Mouse (Mus musculus): ENCODE data around the gene Miga1. TPM values are rescaled to one million over a fixed set of nuclear protein-coding genes. Genes with fewer than 3 reads are reported as not detected.

Gene Miga1
- total RNA-seq, 2 experiments from 2014 or later, result 6.4 to 8.2 TPM

DNA sequence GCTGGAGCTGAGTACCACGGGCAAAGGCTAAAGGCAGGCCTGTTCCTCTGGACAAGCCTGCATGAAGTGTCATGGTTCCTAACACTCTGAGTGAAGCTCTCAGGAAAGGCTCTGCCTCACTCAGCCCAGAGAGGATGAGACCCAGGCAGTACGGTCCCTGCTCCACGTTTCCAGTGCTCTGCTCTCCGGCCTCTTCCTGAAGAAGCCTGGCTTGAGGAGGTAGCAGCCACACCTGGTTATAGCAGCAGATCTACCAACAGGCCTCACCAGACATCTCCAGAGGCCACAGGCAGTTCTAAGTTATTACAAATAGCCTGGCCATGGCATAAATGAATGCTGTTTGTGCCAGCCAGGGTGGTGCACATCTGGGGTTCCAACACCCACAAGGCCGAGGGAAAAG, 51.9 kb downstream of the Miga1 start:
- DNase-seq (ENCODE audit: low spot score), result no peak

DNA sequence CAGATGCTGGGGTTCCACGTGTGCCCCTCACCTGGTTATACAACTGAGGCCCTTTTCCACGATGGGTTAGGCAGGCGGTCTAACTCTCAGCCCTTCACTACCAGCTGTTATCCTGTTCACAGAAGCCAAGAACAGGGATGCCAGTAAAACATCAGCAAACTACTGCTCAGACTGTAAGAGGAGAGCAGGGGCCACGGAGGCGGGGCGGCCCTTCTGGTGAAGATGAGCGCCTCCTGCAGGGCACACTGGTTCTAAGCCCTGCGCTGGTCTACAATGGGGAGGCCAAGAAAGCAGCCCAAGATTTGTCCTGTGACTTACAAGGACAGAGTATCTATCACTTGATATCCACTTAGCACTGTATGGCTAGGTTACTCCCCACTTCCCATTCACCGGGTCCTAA, 52.4 kb downstream of the Miga1 start:
- DNase-seq (ENCODE audit: low spot score), result peak; percentile 14

DNA sequence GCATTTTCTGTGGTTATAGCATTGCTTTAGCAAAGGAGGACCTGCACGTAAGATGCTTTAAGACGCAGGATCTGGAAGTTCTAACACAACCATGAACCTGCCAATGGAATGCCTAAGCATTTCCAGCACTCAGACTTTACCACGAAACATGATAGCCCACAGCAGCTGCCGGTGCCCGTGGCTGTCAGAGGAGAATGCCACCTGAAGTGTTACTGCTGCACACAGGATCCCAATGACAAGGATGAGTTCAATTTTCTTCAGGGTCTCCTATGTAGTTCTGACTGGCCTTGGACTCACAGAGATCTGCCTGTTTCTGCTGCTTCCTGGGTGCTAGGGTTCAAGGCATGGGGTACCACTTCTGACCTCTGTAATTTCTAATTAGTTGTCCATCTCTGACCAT, 55.4 kb downstream of the Miga1 start:
- peak; percentile 47 for DNase-seq (ENCODE audit: low spot score)

DNA sequence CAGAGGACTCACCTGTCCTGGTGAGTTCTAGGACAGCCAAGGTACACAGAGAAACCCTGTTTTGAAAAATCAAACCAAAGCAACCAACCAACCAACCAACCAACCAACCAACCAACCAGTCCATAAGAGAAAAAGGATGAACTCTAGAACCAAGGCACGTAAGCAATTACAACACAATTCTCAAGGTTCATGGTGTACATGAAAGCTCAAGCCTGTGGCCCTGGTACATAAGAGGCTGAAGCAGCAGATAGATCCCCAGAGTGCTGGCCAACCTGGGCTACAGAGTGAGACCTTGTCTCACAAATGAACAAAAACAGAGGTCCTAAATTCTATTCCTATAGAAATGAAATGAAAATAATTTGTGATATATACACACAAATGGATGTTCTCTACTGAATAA, 55.9 kb downstream of the Miga1 start:
- DNase-seq (ENCODE audit: low spot score), result no peak

DNA sequence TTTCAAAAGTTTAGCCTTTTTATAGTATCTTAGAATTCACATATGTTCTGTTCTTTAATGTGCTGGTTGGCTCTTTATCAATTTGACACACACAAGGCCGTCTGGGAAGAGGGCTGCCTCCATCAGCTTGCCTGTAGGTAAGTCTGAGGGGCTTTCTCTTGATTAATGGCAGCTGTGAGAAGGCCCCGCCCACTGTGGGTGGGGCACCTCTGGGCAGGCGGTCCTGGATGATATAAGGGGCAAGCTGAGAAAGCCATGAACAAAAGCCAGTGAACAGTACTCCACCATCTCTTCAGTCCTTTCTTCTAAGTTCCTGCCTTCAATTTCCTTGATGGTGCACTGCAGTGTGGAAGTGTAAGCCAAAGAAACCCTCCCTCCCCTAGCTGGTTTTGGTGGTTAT, 58.1 kb downstream of the Miga1 start:
- no peak for DNase-seq (ENCODE audit: low spot score)

DNA sequence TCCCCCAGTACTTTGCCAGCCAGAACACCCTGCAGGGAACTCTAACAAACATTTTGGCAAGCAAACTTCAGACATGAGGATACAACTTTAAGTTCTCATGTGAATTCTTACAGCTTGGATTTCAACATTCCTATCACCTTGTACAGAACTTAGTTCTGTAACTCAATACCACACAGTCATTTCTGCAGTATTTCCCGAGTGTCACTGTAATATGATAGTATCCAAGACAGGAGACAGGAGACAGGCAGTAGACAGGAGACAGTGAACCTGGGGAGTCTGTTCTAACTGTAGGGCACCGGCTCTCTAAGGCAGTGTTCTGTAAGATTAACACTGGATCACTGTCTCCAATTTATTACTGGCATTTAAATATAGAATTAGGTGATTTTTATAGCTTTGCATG, 61.8 kb downstream of the Miga1 start:
- DNase-seq (ENCODE audit: low spot score), result no peak

DNA sequence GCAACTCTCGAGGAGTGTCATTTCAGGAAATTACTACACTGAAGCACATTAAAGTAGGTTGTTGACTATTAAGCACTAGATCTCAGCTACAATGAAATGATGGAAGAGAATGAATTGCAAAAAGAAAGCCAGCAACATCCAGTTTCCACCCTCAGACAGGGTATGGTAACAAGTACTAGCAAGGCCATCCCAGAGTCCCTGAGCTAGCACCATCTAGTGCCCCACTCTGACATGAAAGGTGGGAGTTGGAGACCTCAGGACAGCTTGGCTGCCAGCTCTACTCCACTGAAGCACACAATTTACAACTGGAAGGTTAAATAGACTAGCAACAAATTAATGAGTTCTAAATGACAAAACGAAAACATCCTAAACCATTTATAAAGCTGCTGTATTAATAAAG, 62.3 kb downstream of the Miga1 start:
- no peak for DNase-seq (ENCODE audit: low spot score)

DNA sequence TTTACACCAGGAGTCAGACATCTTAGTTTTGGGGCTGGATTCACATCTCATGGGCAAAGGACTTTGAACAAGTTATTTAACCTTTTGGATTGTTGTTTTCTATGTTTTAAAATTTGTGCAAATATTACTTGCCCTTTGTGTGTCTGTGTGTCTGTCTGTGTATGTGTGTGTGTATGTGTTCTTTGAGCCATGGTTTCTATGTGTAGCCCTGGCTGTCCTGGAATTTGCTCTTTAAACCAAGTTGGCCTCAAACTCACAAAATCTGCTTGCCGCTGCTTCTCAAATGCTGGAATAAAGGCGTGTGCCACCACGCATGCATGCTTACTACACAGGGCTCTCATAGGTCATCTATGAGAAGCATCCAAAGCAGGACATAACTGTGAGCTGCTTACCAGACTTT, 63.3 kb downstream of the Miga1 start:
- no peak for DNase-seq (ENCODE audit: low spot score)

DNA sequence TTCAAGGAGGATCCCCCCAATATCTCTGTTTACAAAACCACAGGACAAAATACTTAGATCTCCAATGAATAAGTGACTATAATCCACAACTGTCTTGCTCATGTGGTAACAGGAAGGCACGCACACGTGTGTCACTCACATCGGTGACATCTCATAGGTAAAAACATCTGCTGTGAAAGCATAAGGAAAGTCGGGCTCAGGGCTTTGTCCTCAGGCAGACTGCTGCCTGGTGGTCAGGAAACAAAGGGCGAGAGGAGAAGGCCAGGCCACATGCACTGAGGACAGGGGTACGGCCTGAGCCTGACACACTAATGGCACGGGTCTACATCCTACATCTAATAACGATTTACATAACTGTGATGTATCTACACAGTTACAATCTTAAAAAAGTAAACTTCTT, 65.2 kb downstream of the Miga1 start:
- no peak for DNase-seq (ENCODE audit: low spot score)

DNA sequence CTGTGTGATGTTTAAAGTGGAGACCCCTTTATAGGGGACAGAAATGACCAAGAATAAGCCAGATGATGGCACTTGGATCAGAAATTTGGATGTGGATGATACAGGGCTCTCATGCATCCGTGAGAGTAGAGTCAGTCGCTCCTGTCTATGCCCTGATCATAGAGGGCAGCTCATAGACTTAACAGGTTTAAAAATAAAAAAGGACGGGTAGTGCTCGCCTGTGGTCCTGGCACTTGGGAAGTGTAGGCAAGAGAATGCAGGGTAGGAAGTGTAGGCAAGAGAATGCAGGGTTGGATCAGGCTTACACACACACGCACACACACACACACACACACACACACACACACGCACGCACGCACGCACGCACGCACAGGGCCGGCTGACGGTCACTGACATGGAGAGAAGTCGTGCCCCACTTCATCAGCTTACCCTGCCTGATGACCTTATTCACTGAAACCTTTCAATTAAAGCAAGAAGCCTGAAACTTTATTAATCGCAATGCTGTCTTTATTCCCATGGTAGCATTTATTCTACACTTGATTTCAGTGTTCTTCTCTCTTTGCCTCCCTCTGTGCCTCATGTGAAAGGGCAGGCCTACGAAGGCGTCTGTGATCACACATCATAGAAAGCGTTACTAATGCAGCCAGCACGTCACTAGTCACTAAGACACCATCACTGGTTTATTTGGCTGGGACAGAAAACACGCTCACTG, 67.1 kb downstream of the Miga1 start:
- DNase-seq (ENCODE audit: low spot score), result no peak

DNA sequence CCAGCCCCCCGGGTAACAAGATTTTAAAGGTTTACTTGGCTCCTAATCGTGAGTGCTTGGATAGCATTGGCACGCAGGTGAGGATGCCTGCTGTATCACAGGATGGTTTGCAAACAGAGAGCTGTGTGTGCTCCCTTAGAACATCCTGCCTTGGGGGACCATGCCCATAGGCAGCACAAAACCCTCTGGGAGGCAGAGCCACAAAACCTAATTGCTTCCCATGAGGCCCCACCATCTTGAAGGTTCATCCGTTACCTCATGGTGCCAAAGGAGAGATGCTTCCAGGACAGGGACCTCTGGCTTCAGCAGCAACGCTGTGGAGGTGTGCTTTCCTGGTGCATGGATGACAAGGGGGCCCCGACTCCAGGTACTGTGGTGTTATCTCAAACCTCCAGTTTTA, 68.3 kb downstream of the Miga1 start:
- no peak for DNase-seq (ENCODE audit: low spot score)

DNA sequence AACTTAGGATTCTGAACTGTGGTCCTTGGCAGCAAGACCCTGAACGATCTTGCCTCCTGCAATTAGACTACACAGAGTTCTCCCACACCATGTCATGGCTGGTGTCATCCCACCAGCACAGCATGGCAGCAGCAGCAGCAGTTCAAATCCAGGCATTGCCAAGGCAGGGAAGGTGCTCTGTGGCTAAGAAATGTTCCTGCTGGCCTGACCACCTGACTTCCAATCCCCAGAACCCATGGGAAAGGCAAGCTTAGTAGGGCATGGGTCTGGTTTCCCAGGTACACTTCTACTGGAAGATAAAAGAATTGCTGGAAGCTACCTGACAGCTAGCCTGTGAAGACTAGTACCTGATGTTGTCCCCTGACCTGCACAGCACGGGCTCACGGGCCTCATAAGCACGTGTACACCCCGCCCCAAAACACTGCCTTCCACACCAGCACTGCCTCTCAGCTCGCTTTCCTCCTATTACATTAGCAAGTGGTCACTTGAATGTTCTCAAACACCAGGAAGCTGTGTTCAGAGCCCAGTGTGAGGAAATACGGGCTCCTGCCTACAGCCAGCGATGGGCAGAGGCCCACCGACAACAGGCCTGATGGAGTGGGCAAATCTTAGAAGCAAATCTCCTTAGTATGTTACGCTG, 69.0 kb downstream of the Miga1 start:
- DNase-seq (ENCODE audit: low spot score), result no peak

DNA sequence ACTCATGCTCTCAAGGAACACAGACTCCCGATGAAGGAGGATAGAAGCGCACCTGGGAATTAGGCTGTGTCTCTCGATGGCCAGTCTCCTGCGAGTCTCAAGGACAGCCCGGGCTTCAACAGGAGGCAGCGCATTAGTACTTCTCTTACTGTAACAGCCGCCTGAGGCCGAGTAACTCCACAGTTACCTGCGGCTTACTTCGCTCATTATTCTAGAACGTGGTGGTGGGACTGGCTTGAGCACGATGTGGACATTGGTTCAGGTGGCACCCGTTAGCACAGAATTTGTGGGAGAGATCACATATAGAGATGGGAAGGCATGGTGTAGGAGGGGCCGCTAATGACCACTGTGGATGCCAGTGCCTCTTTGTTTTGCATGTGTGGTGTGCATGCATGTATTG, 72.1 kb downstream of the Miga1 start:
- DNase-seq (ENCODE audit: low spot score), result no peak

DNA sequence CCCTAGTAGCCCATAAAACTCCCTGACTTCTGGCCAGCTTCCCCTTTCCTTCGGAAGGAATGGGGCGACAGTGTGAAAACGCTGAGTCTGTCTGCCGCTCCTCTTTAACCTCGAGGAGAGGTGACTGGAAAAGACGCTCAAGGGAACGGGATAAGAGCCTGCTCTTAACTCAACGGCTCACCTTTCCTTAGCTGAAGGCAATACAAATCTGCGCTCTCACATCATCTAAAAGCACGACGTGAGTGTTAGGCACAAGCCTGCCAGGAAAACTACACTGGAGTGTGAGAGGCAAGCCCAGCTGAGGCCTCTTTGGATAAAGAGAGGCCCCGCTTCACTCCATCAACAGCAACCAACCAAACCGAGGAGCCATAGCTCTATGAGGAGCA, 74.2 kb downstream of the Miga1 start, which contains the start of gene Nexn:
Gene Nexn (minus strand): TSS at position 315 of the 386 bp plus-strand sequence.
- no peak for DNase-seq (ENCODE audit: low spot score)

DNA sequence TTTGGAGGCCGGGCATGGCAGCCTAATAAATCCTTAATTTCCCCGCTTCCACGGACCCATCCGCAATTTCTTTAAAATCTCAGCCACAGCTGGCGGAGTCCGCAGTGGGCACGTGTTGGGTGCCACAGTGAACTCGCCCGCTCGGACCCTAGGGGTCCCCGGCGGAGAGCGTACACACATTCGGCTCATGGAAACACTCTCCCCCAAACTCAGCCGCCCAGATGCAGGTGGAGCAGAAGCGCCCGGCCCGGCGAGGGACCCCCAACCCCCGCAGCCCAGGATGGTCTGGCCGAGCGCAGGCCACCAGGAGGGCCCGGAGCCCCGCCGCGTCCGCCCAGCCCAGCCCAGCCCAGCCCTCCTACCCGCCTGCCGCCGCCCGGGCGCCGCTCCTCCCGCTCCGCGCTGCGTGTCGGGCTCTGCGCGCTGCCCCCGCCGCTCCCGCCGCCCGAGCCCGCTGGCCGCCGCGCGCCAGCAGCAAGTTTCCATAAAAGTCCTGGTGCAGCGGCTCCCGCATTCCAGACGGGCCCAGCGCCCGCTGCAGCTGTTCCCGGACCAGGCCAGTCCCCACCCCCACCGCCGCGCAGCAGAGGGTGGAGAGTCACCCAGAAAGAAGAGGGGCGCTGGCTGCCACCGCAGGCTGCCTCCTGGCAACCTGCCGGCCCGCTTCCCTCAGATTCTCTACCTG, 74.7 kb downstream of the Miga1 start:
- peak; percentile 87 for DNase-seq (ENCODE audit: low spot score)

DNA sequence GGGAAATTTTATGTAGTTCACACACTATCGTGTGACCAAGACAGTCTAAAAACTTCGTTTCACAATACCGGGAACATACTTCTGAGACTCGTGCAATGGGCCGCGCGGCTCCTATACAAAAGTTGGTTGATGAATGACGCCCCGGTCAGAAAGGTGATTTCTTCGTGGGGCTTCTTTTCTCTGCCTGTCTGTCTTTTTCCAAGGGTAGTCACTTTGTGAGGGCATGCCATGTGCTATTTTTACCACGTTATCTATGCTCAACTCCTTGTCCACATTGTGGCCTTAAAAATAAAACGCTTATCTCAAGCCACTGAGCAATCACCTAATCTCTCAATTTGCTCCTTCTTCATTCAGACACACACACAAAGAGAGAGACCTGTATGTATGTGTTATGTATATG, 75.4 kb downstream of the Miga1 start:
- DNase-seq (ENCODE audit: low spot score), result peak; percentile 42

DNA sequence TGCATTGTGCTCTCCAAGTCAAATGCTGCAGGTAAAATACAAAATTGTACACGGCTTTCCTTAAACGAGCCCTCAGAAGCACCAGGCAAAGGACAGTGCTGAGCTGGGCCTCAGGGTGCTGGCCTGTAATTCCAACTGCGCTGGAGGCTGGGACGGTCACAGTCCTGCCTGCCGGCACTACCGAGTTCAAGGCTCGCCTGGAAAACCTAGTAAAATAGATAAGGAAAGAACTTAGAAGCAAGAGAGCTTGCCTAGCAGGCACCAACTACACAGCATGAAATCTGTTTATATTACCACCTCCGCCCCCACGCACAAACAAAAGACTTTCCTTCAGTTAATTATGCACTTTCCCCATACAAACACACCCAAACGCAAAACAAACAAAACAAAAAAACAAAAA, 75.8 kb downstream of the Miga1 start:
- no peak for DNase-seq (ENCODE audit: low spot score)

DNA sequence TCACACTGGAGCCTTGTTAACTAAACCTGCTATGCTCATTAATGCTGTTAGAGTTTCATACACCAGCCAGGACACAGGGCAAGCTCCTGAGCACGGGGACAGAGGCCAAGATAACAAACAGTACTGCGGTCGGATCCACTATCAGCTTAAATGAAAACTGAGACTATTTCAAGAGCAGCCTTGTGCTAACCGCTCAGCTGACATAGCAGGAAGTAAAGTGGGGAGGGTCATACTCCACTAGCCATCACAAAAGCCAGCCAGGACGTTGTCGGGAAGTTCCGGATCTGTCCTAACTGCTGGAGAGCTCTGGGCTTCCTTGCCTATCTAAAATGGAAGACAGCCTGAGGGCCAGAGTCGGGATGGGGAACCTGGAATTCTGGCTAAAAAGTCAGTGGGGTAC, 78.3 kb downstream of the Miga1 start:
- peak; percentile 43 for DNase-seq (ENCODE audit: low spot score)

DNA sequence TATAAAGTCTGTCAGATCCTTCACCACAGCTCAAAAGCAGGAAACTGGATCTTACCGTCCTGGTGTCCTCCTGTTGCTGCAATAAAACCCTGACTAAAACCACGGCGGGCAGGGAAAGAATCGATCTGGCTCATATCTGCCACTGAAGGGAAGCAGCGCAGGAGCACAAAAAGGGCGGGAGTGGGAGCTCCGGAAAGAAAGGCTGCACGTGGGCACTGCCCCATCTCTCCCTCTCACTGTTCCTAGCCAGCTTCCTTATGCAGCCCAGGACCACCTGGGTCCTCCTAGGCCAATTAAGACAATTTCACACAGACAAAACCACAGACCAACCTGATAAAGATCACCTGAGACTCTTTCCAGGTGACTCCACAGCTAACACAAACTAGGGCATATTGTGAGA, 78.8 kb downstream of the Miga1 start:
- DNase-seq (ENCODE audit: low spot score), result no peak

DNA sequence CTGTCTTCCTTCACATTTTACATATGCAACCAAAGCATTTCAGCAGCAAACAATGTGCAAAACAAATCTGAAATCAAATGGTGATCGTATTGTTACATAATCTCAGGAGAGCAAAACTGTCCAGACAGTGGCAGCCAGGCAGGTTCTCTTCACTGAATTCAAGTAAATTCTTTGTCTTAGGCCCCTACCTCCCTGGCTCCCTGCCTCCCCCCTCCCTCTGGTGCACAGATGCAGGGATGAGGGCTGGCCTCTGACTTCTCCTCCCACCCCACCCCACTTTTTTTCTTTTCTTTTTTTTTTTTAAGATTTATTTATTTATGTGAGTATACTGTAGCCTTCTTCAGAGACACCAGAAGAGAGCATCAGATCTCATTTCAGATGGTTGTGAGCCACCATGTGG, 79.8 kb downstream of the Miga1 start:
- no peak for DNase-seq (ENCODE audit: low spot score)

DNA sequence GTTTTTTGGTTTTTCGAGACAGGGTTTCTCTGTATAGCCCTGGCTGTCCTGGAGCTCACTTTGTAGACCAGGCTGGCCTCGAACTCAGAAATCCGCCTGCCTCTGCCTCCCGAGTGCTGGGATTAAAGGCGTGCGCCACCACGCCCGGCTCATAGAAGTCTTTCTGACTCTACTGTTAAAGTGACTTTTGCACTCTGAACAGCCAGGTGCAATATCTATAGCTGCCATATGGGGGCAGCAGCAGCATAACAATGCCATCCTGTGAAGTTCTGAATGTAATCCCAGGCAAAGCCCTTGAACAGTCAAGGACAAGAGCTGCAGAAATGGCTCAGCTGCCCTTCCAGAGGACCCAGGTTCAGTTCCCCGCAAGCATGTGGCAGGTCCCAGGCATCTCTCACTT, 80.8 kb downstream of the Miga1 start:
- DNase-seq (ENCODE audit: low spot score), result peak; percentile 87

DNA sequence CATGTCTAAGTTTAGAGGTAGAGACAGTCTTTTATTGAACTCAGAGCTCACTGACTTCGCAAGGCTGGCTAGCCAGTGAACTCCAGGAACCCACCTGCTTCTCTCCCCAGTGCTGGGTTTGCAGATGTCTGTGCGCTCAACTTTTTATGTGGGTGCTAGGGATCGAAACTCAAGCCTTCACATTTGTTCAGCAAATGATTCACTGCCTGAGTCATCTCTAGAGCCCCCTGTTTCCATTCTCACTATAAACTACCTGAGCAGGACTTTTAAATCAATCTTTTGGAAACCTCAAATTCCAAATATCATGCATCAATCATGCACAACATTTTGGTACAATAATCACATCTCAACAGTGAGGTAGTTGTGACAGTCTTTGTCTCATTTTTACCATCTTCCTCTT, 82.7 kb downstream of the Miga1 start:
- no peak for DNase-seq (ENCODE audit: low spot score)

DNA sequence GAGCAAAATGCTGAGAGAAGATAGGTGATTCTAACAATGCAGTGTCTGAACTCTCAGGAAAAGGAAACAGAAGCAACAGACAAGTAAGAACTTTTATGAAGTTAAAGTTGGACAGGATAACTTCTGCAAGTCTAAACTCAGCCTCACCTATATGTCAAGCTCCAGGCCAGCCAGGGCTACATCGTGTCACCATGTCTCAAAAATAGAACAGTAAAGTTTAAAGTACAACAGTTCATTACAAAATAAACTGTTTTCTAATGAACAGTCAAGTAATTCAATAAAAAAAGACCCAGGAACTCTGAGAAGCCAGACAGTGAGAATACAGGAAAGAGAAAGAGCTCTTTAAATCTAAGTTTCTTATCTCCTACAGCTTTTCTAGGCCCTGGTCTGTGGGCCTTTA, 89.7 kb downstream of the Miga1 start:
- no peak for DNase-seq (ENCODE audit: low spot score)
